Mouse (Mus musculus) gastrocnemius, postnatal 14 days (tissue): ENCODE results near the gene Man2a2. TPM values are rescaled to one million over a fixed set of nuclear protein-coding genes. Genes with fewer than 3 reads are reported as not detected.

ENCODE experiments used
- DNase-seq: peaks from one replicate; pipeline ENCODE4 v3.0.0; 2021; ENCODE audit warnings: mixed read lengths
- intact Hi-C: fragments of 180-260 bp; cut with DNase I; formaldehyde crosslinking; loops from one replicate; pipeline ENCODE4 v1.15.1; 2025; ENCODE audit warnings: low total_unique reads
- total RNA-seq, 2 experiments: library from RNA; stranded (reverse); gene quantifications; 2 replicates each; pipeline ENCODE4 v1.2.3; 2021

Man2a2 gene
- total RNA-seq, 2 experiments from 2014 or later = 96.8 to 97.0 TPM

DNA sequence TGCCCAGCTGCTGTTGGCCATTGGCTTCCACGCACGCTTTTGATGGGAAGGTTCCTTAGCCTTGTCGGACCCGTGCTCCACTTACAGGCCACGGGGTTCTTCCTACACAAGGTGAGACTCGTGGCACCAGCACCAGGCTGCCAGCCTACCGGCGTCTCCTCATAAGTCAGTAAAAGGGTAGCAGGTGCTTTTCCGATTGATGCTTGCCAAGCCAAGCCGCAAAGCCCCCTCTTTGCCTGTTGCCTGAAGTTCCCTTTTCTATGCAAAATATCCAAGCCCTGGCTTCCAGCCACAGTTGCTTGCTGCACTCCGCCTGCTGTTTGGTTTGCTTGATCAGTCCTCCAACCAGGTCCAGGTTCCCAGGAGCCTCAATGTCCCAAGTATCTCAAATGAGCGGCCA is 2.7 kb upstream of the Man2a2 start:
- intact Hi-C loops = no loop called here
- DNase-seq = no peak

DNA sequence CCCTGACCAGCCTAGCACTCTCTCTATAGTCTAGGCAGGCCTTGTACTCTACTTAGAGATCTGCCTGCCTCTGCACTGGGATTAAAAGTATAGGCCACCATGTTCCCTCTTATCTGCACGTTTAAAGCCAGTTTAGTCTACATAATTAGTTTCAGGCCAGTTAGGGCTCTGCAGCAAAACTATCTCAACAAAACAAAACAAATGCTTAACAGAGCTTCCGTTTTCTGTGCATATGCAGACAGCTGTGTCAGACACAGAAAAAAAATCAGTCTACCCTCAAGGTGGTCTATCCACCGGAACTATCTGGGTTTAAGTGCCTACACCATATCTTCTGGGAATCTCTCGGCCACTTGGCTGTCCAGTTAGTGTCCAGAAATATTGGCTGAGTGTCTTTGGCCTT is 2.2 kb upstream of the Man2a2 start:
- intact Hi-C loops = no loop called here
- no peak for DNase-seq

DNA sequence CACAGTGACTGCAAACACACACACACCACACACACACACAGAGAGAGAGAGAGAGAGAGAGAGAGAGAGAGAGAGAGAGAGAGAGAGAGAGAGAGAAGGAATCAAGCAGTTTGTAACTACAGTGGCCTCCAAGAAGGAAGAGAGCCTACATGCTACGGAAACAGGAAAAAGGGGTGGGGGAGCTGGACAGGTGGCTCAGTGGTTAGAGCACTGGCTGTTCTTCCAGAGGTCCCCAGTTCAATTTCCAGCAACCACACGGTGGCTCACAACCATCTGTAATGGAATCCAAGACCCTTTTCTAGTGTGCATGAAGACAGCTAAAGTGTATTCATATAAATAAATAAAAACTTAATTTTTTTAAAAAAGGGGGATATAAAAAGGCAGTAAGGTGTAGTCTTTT is 1.5 kb upstream of the Man2a2 start:
- DNase-seq = no peak
- intact Hi-C loops = no loop called here

DNA sequence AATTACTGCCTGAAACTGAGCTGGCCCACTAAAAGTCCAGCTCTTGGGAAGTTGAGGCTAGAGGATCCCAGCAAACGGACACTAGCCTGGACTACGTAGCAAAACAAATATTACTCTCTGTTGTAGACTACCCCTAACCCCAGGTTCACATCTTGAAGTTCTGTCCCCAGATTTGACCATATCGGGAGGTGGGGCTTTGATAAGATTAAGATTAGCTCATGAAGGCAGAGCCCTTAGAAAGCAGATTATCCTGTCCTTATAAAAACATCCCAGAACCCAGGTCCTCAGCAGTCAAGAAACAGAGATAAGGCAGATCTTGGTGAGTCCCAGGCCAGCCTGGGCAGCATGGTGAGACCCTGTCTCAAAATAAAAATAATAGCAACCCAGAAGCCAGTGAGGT is 991 bp upstream of the Man2a2 start:
- intact Hi-C loops = no loop called here
- DNase-seq = no peak

DNA sequence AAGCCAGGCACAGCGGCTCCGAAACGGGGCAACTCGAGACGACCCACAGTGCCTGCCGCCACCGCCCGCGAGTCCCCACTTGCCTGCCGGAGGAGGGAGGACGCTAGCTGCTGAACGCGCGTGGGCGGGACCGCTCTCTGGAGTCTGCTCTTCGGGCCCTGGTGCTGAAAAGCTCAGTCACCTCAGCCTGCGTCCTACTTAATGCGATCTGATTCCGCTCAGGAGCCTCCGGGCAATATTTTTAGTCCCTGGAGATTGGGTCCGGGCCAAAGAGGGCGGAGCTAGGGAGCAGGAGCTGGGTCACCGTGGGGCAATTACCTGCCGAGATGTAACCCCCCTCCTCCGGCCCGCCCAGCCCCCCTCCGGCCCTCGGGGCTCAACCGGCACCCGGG is 530 bp downstream of the Man2a2 start:
- peak; percentile 87 for DNase-seq
- intact Hi-C loops = loop anchor here (2.0 kb wide), 1 partner anchor 30 kb away; the partner anchor contains the start of gene Unc45a

DNA sequence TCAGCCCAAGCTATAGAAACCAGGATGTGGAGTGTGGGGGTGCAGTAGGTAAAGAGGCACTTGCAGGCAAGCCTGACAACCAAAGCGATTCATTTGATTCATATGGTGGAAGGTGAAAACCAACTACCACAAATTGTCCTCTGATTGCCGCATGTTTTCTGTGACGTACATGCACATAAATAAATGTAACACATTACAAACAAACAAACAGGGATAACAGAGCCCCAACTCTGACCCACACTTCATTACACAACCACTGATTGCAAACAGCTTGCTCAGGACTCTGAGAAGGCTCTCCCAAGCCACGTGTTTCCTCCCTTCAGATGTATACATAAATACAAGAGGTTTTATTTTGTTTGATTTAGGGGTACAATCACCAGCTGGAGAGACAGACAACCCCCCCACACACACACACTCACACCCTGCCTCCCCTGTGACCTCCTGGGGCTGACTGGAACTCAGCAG is 1.2 kb downstream of the Man2a2 start:
- no peak for DNase-seq
- intact Hi-C loops = loop anchor here (2.0 kb wide), 1 partner anchor 29 kb away; the partner anchor contains the start of gene Unc45a

DNA sequence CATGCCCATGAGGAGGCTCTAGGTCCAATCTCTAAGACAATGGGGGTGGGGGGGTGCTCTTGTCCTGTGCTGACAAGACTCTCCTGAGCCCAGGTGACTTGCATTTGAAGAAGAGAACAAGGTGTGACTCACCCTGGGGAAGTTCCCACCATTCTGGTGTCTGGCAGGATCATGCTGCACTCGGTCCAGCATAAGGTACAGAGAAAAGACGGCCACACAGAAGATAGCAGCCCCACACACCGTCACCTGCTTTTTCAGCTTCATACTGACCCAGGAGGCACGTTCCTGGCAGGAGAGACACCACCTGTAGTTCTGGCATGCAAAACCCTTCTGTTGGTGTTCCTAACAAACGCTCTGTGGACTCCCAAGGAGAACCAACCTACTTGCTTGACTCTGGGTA is 1.7 kb downstream of the Man2a2 start:
- no peak for DNase-seq
- intact Hi-C loops = no loop called here

DNA sequence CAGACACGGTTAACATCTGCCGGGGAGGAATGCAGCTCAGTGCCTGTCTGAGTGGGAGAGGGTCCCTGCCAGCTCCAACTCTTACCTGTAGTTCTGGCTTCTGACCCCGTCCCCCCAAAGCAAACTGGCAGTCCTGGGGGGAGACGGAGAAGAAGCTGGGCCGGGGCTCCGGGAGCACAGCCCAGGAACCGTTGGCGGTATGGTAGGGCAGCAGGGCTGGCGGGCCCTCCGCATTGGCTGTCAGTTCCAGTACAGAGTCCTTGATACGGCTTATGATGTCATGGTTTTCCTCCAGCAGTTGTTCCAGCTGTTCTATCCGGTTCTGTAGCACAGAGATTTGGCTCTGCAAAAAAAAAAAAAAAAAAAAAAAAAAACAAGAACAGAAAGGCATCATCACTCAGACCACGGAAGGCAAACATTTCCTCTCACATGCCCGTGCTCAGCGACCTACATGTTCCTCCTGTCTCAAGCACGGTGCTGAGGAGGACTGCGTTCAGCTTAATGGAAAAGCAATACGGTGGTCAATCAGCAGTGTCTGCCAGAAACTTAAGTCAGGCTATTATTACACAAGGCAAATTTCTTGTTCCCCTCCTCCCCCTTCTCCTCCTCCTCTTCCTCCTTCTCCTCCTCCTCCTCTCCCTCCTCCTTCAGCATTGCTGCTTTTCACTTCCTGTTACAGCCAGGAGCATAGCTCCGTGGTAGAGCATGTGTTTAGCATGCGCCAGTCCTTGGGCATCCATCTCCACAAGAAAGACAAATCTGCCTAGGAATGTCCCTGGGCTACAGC is 2.3 kb downstream of the Man2a2 start:
- intact Hi-C loops = no loop called here
- no peak for DNase-seq

DNA sequence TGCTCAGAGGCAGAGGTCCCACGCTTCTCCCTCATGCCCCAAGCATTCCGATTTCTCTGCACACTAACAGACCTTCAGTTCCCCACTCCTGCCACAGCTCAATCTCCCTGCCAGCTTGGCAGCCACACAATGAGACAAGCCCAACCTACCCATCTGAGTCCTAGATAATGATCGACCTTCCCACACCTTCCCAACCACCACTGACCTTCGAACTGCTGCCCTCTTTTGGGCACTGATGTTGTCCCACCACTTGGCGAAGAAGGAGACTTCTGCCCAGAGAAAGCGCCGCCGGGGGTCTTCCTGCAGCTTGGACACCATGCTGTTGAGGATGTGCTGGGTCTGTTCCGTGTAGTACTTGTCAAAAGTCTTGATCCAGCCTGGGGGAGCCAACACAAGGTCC is 3.2 kb downstream of the Man2a2 start:
- DNase-seq = no peak
- intact Hi-C loops = no loop called here

DNA sequence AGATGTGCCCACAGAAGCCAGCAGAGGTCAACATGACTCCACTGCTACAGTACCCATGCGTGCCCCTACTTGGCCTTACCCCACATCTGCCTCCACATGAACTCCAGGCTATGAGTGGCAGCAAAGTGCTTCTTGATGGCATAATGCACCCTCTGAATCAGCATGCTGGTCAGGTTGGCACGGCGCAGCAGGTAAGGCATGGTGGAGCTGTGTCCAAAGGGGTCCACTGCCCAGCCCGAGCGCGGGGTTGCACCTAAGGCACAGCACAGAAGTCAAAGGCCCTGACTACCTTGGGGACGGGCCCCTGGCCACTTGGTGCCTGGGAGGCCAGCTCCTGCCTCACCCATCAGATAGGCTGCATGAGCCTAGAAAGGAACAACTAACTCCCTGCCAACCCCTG is 3.9 kb downstream of the Man2a2 start:
- no peak for DNase-seq
- intact Hi-C loops = no loop called here

DNA sequence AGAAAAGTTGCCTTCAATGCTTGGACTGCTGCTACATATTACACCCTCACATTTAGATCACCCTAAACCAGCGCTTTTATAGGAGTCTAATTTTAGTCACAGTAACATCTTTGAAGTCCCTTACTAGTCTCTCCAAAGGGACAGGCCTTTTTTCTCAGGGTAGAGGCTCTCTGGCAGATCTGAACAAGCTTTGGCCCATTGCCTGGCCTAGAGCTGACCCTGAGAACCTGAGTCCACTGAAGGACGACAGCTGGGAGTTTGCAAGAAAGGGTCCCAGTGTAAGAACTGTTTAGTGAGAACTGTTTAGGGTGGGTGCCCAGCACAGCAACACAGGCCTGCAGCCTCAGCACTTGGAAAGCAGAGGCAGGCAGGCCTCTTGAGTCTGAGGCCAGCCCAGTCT is 5.4 kb downstream of the Man2a2 start:
- intact Hi-C loops = no loop called here
- DNase-seq = peak; percentile 50

DNA sequence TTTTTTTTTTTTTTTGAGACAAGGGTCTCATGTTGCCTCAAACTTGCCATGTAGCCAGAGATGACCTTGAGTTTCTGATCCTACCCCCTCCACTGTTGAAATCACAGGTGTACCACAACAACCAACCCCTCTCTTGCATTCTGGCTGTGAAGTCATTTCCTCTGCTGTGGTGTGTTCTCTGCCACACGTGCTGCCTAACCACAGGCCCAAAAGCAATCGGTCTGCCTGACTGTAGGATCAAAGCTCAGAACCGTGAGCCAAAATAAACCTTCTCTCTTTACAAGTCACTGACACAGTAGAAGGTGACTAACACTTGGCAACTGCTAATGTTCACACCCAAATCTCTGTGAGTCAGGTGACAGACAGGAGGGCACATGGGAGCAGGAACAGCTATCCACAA is 10.7 kb downstream of the Man2a2 start:
- no peak for DNase-seq
- intact Hi-C loops = no loop called here

DNA sequence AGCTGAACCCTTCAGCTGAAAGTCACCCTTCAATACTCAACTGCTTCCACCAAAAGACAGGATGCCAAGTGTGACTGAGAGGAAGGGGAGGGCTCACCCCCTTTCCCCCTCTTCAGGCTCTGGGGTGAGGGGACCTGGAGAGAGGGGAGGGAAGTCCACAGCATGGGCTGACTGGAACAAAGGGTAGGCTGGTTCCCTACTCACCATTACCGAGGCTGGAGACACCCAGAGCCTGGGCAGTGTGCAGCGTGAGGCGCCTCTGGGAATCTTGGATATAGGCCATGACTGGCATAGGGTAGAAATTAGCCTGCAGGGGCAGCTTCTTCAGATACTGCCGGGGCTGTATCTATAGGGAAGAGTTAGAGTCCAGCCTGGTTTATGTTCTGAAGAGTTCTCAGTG is 13.1 kb downstream of the Man2a2 start:
- intact Hi-C loops = no loop called here
- no peak for DNase-seq

DNA sequence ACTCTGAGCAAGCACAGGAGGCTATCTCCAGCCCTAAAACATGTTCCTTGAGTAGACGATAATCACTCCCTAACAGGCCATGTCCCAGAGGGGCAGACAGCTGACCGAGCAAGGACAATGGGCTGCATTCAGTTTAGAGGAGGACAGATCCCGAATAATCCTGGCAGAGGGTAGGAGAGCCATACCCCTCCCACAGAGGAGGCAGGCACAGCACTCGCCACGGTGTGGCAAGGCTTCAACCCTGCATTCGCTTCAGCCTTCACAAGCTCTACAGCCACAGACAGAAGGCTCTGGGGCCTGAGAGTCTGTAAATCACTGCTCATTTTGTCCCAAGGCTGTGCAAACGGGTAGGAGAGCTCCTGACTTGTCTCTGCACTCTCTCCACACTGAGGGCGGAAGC is 14.0 kb downstream of the Man2a2 start:
- intact Hi-C loops = no loop called here
- DNase-seq = no peak

DNA sequence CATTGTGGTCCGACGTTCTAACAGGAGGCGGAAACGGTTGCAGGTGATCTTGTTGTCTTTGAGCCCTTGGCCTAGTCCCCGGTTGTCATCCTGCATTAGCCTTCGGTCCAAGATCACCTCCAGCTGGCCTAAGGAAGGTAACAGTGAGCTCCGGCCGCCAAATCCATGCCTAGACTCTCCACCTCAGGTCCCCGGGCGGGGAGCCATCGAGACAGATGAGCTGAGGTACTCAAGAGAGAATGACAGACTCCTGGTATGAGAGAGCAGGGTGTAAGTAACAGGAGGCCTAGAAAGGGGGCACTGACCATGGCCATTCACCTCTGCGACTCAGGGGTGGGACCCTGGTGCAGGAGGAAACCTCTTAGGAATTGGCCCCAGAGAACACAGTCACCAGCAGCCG is 14.8 kb downstream of the Man2a2 start:
- no peak for DNase-seq
- intact Hi-C loops = no loop called here

DNA sequence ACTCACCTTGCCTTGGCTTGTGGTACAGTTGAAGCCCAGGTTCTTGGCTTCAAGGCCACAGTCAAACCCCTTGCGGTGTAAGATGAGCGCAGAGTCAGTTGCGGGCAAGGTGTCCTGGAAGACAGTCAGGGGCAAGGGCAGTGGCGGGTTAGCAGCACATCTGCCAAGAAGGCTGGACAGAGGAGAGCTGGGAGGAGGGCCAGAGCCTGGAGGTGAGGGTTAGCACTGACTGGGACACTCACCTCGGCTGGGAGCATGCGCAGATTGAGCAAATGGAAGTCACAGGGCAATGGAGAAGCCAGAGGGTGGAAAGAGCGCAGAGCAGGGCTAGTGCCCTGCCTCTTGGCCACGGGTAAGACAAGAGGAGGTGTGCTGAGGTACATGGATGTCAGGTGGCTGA is 18.3 kb downstream of the Man2a2 start:
- intact Hi-C loops = no loop called here
- peak; percentile 57 for DNase-seq

DNA sequence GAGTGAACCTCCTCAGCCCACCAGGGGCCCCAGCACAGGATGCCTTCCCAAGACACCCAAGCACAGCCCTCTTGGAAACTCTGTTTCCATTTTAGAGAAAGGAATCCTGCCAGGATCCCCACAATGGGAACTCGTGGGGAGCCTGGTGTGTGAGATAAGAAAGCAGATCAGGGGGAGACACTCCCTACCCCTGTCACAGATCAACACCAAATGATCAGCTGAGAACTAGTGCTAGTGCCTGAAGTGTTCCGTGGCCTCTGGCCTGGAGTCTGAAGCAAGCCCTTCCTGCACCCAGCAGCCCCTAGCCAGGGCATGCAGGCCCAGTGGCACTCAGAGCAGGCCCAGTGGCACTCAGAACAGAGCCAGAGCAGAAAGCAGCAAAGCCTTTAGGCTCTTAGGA is 20.4 kb downstream of the Man2a2 start:
- DNase-seq = no peak
- intact Hi-C loops = no loop called here

DNA sequence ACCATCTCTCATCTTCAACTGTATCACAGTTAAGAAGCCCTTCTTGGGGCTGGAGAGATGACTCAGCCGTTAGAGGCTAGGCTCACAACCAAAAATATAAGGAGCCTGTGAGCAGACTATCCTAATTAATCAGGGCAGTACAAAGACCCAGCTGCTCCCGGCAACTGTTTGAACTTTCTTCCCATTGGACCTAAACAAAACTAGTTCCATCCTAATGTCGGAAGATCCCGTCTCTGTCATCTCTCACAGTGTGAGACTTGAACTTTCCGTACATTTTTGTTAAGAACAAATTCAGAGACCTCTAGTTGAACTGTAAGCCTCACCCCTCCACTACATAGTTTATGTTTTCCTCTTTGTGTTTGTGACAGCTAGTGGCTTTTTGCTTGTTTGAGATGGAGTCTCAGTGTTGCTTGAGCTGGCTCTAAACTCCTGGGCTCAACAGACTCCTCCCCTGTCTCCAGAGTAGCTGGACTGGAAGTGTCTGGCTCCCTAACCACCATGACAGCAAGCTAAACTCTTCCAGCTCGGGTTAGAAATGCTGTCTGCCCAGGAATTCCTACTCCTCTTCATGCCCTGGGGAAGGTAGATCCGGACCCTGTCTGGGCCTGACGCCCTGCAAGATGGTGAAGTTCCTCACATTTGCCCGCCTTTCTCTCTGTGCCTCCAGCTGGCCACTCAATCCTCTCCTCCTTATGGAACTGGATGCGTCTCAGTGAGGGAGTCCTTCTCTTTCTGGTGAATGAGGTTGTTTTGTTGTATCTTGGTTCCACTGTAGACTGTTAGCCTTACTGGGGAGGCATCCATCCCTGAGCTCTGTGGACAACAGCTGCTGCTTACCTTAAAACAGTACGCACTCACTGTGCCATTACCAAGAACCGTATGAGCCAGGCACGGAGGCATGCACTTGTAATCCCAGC is 23.2 kb downstream of the Man2a2 start:
- intact Hi-C loops = no loop called here
- DNase-seq = no peak

DNA sequence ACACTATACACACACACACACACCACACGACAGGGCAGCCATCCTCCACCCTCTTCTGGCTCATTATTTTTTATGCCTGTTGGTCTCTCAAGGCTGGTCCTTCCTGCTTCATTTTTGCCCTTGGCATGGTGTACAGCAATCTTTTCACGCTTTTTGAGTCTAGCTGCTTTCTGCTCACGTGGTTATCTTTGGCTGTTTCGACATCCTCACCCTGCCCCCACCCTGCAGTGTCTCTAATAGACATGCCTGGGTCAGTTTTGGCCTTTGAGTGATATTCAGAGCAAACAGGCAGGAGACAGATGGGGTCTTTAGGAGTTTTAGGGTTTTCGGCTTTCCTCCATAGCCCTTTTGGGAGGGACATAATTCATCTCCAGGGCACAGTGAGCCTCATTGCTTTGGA is 24.3 kb downstream of the Man2a2 start:
- no peak for DNase-seq
- intact Hi-C loops = no loop called here

DNA sequence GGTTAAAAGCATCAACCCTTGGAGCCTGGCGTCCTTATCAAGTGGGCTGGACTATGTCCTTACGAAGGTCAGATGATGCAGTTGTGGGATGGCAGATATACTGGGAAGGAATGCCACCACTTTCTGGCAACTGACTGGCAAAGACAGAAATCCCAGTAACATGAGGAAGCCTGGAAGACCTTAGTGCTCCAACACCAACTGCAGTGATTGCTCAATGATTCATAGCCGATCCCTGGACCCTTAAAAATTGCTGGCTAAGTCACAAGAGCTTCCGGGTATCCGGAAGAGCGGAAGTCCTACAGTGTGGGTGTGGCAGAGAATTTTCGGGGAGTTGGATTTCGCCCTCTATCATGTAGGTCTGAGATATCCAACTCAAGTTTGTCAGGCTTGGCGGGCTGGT is 25.0 kb downstream of the Man2a2 start:
- intact Hi-C loops = no loop called here

More for the DNA sequence above, 25.0 kb downstream of the Man2a2 start:
- no peak for DNase-seq
